Mouse (Mus musculus) embryo, embryonic 9.5 days (tissue): ENCODE measurements at regions not wholly inside any gene's neighbourhood (a gene's known extent, or its start where the extent isn't known, plus 50 kb on each side); places are given as distances from the start of the nearest gene placed in this dataset.

Experiments used
- DNase-seq: peaks from one replicate; pipeline ENCODE4 v3.0.0-alpha.2; 2017; ENCODE audit errors: extremely low spot score

DNA sequence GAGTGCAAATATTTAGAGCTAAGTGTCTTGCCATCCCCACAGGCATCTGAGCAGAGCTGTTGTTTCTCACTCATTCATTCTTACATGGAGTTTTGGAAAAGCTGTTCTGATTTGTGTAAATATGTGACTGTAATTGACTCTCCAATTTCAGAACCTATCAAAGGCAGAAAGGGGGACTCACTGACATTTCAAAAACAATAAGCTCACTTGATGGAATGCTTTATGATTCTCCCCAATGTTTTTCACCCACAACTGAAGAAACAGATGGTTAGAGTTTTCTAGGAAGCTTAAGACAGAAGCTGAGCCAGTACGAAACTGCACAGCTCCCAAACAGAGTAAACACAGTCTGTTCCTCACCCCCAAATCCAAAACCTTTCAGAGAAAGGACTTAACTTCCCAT is 460.1 kb upstream of the Etaa1 start:
- no peak for DNase-seq

DNA sequence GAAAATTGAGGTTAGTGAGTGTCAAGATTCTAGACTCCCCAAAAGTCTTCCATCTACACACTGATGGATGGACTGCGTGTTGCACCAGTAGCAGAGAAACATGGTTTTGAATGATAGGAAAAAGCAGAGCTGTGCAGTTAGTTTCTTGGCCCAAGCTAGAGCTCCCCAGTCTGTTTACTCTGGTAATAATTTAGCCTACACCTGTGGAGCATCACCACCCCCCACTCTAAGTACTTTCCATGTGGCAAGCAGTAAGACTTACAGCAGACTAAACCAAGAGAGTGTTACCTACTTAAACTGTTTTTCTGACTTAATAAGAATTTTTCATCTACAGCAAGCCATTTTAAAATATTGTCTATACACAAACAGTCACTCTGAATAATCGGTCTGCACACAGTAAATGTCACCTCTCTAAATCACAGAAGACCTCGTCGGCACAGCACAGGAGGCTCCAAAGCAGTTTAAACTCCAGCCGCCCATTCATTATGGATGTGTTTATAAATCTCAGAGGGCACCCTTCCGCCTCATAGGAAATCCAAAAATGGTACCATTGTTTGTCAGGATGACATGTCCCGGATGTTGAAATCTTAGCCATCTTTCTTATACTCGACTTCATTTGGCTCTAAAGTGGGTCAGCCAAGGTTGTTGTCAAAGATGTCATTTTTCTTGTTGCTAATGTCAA is 454.5 kb upstream of the Etaa1 start:
- no peak for DNase-seq

DNA sequence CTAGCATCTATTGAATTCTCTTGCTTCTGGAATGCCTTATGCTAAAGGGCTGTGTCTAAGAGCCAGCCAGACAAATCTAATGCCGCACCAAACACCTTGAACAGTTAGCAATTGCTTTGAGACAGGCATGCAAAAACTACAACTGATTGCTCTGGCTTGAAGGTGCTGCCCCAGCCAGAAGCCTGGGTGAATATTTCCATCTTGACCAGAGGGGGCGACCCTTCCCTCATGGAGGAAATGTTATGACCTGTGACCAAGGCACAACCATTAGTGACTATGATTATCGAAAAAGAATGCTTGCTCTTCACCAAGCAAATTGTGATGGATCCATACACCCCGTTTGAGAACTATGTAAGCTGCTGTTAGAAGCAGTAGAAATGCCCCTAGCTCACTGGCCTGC is 445.9 kb upstream of the Etaa1 start:
- DNase-seq: no peak

DNA sequence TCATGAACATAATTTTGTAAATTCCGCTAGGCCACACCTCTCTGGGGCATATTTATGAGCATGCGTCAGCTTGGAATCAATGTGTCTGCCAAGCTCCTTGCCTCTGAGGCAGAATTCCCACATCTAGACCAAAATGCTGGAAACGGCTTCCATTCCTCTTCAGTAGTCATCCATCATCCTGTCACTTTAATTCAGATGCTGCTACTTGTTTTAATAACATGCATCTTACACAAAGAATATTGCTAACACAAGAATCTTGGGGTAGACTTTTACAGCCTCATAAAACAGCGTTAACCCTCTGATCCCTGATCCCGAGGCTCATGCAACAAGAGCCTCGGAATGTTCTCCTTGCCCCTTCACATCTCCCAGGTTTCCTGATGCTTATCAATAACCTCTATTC is 442.7 kb upstream of the Etaa1 start:
- DNase-seq: no peak

DNA sequence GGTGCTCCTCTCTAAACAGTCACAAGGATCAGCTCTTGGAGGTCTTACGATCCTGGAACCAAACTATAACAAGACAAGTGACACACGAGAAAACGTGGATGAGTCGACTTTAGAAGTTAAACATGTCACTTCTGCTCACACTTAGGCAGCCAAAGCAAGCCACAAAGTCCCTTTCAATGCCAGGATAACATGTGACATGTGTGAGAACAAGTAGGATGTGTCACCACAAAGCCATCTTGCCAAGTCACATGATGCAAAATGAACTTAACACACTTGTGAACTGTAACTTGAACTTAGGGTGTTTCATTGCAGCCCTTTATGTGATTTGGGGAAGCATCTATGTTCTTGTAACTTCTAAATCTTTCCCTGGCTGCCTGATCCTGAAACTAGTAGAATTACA is 442.0 kb upstream of the Etaa1 start:
- DNase-seq: no peak

DNA sequence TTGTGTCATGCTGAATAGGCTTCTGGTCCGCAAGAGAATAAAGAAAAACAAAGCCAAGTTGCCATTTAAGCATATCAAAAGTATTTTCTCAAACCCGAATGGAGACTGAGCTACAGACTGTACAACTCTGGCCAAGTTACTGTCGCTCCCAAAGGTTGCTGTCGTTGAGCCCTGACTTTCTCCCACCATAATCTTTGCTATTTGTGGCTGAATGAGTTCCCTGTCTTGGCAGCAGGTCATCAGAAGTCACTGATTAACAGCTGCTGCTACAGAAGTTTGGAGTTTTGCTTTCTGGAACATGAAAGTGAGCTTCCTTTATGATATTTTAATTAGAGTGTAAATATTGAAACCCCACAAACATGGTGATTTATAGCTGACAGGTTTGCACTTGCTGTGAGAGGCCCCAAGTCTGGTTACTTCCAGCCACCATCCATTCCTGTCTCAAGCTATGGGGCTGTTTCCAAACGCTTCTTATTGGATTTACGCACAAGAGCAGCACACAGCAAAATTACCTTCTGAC is 419.2 kb upstream of the Etaa1 start:
- no peak for DNase-seq

DNA sequence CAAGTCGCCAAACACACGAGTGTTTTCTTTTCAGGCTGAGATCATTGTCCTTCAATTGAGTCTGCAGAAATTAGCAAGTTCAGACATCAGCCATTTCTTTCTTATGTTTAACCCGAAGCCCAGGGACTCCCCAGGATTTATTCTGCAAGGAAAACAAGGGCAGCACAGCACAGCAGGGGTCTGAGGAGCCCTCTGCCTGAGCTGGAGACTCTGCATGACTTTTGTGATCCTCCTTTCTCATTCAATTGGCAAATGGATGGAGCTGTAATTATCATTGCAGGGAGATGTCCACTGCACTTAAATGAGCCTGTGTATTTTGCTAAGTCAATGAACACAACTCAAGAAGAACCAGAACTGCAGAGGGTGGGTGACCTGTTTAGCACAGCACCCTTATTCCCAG is 417.6 kb upstream of the Etaa1 start:
- DNase-seq: no peak

DNA sequence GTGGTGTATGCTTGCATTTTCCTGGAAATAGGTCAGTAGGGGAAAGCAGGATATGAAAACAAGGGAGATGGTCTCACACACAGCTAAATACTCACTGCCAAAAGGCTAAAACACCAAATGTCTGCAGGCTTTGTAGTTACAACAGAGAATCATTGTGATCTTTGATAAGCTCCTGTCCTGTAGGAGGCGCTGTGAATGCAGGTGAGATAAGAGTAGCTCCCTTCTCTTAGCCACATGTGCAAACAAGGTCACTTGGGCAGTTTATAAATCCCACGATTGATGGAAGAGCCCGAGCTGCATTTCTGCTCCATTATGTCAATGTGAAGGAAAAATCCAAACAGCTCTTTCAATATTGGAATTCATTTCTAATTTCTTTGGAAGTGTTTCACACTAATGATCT is 417.2 kb upstream of the Etaa1 start:
- DNase-seq: peak; percentile 12

DNA sequence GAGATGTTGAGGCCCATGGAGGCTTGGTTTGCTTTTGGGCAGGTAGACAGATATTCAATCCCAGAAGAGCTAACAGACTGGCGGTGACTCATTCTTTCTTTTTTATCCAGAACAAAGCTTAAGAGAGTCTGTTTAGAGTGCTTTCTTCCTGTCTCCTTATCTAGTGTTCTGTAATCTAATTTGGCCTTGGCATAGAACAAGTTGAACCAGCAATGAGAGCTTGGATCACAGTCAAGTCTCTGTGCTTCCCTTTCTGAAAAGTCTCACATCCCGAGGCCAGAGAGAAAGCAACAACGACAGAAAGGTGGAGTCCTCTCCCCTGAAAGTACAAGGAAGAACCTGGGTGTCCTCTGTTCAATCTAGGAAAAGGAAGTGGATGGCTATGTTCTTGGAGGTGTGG is 401.2 kb upstream of the Etaa1 start:
- no peak for DNase-seq

DNA sequence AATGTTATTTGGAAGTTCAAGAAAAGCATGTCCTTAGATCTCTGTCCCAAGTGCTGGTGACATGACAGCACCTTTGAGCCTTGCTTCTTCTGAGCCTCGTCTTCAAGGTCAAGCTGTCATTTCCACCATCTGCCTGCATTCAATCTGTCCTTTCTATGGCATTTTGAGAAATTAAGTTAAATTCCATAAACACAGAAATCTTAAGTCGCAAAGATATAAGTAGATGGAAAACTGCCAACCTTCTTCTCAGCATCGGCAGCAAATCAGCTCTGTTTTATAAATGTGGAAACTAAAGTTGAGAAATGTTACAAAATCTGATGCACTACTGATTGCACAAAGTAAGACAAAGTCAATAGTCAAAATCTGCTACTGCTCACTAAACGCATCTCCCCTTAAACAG is 400.5 kb upstream of the Etaa1 start:
- DNase-seq: no peak

DNA sequence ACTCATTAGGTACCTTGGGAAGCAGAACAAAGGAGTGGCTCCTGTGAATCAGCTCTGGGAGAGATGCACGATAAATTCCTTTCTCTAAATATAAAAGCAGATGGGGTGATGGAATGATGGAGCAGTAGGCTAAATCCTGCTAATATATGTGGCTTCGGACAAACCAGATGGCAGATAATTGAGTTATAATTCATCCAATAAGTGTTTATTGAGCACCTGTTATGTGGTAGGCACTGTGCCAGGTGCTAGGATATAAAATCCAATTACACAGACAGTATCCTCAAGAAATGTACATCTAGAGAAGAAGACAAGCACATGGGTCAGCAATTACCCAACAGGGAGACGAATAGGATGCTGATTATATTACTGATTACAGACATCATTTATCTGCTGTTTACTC is 394.2 kb upstream of the Etaa1 start:
- no peak for DNase-seq

DNA sequence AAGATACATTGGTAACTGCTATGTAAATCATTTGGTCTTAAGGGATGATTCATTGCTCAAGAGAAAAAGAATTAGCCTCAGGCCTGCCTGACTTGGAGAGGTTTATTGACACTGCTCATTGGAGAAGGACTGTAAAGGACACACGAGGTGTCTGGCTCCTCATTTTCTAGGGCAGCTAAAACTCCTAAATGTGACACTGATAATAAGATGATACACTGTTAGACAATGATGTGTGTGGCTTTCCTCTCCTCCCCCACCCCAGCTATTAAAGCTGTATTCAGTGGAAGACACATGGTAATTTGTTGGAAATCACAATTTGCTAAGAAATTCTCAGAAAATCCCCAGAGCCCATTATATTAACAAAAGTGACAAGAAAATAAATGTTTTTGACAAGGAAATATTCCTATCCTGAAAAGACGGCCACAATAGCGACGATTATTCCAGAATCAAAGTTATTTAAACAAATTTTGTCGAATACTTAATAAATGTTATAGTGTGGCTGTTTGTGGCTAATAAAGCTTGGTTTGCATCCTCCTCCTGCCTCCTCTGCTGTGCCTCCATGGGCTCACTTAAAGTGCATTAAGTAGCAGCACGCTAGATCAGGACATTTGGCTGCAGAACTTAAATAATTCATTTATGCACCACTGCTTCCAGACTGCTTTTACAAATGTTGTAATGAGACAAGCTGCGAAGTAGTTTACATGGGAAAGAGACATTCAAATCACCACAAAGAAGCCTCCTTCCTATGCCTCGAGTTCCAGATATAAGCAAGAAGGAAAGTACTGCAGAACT is 360.0 kb upstream of the Etaa1 start:
- DNase-seq: no peak

DNA sequence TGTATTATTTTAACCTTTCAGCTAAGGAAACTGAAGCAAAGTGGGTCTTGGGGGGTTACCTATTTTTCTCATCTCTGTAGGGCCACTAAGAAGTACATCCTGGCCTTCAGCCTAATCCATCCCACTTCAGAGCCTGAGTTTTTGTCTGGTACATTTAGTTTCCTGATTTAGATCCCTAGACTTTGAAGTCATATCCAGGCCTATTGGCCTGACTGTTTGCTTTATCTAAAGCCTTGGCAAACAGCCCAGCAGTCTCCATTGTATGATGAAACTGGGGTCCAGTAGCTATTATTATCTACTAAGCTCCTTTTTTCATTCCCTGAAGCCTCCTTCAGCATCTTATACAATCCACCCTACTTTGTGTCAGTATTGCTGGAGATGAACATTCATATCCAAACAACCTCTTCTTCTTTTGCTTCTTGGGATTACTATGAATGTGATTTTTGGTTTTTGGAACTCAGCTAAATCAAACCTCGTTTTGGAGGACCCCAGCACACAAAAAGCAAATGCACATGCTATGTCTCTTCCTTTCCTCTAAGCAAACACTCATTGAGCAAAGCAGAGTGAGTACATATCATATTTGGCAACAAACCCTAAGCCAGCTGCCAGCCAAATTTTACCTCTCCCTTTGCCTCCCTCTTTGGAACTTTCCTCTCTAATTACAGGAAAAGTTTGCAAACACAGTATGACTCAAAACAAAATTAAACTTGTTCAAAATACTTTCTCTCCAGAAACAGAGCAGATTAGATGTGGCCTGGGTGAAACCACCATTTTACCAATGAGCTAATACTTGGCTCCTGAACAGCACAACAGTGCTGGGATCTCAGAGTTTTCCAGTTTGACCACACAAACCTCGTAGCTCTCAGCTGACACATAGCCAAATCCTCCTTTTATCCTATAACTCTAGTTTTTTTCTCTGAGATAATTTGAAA is 342.8 kb upstream of the Etaa1 start:
- DNase-seq: no peak

DNA sequence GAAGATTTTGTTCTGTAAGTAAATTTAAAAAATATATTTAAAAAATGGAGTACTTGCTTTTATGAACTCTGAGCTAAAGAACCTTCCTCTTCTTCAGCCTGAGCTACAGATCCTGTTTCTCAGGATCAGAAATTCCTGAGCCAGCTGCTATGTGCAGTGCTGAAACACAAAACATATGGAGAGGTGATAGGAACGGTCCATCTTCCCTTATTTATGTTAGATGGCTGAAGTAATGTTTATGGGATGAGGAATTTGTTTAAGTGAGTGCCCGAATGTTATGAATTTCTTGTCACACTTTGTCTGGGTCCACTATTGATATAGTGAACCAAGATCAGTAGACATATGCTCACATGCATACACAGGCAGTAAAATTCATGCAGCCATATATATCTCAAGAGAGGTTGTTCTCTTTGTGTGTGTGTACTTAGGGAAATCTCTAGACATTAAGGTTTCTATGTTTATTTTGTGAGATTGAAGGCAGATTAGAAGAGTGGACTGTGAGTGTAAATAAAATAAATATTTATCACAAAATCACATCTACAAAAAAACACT is 325.0 kb upstream of the Etaa1 start:
- DNase-seq: no peak

DNA sequence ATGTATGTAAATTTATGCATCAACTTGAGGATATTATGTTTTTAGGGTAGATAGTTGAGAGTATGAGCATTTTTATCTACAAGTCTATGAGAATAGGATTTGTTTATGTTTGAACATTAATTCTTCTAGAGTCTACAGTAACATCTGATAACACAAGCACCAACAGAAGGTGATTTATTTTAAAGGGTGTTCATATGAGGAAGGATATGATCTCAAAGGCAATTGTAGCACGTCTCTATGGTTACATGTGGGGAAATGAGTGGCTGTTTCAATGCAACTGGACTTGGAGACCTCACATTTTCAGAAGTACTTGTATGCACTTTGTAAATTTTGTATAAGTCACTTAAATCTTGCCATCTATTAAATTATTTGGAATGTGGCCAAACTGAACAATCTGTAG is 318.7 kb upstream of the Etaa1 start:
- DNase-seq: no peak

DNA sequence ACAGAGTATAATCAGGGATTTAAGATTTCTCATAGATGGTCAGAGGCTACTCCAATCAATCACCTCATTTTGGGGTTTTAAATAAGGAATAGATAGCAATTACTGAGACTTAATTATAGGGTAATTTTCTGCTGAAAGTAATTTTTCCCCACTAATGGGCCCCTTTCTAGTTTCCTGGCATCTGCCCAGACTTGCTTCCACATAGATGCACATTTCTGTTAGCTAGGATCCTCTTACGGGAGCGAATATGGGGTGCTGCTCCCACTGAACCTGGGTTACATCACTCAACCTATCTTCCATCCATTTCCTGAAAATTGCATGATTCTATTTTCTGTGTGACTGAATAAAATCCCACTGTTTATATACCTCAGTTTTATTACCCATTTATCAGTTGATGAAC is 312.5 kb upstream of the Etaa1 start:
- DNase-seq: no peak

DNA sequence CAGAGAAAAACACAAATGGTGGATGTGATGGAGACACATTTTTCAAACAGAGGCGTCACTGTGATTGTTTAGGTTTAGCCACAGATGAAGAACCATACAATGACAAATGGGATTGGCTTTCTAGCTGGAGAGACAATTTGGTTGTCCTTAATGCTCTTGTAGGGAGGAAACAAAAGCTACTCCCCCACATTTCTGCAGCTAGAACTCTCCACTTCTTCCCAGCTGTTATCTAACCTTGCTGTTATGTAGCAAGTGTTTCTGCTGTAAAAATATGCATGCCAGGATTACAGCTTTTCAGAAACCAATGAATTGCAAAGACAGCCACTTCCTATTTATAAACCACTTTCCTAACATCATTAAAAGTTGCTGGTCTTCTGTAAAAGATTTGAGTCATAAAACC is 309.2 kb upstream of the Etaa1 start:
- DNase-seq: no peak

DNA sequence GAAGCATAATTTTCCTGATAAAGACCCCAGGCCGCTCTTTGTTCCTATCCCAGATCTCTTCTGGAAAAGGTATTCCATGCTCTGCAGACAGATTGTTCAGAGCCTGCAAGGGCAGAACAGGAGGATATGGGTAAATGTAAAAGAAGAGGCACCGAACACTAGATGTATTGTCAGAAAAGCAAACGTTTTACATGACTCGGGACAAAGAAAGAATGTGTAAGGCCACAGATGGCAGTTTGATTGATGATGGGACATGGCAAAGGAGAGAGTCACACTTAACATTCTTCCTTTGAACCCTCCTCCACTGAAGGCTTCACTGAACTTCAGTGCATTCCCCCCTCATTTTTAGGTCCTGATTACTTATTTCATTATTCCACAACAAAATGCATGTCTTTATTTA is 295.6 kb upstream of the Etaa1 start:
- peak; percentile 43 for DNase-seq

DNA sequence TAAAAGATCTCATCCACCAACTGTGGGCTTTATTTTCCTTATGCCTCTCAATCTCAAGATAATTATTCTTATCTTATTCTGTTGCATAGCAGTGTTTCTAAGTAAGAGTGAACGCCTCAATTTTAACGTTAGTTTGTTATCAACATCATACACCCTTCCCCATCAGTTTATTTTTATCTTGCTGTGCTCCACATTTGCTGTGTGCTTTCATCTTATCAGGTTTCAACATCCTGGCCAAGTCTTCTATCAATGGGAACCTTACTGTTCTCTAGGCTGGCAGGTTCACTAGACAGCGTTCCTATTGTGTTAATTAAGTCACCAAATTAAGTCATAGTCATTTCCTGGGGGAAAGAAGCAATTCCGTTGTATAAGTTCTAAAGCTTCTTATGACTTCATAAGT is 263.1 kb upstream of the Etaa1 start:
- DNase-seq: no peak

DNA sequence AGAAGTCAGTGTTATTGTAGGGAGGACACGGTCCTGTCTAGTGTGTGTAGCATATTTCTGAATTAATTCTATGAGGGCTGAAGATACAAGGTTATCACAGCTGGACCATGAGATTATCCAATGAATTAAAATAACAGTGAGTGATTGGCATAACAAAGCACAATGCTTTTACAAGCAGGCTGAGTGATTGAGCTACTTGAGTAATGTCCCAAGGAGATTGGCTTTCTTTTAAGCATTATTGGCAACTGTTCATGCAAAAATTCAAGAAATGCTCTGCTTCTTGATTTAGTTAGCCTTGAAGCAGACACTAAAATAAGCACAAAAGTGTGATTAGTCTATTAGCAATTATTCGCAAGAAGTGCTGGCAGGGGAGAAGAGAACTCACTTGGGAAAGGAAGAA is 219.4 kb upstream of the Etaa1 start:
- DNase-seq: no peak

DNA sequence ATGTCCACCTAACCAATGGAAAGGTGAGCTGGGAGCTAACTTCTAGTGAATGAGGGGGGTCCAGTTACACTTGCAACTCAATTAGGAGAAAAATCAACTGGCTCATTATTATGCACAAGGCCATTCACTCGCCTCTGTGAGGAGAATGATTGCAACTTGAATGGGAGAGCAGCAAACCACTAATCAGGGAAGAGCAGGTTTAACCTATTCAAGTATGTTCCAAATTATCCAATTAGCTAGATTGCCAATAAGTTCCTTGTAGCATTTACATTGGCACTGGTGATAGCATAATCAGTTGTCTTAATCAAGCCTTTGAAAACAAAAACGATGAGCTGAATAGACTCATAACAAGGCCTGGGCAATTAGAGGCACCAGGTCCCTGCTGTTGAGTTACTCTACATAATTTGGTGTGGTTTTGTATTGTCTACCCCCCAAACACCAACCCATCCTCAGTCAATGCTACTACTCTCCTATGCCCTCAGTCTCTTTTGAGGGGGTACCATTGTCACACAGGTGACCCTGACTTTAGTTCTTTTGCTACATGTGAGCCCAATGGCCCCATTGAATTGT is 217.6 kb upstream of the Etaa1 start:
- DNase-seq: no peak
